Mouse (Mus musculus): ENCODE results near the gene Wdr86. TPM values are rescaled to one million over a fixed set of nuclear protein-coding genes. Genes with fewer than 3 reads are reported as not detected.

Gene Wdr86
- polyA plus RNA-seq, 1 experiment from 2014 or later, result 3.0 TPM

Other genes with a start within 250 kb of the Wdr86 start
- 0.90 and 0.97 TPM in 2 replicates for gene Gbx1, start 203.5 kb downstream of the Wdr86 start, polyA plus RNA-seq (2015; fragmentation: Nextera tagmentation; extraction: Ambion mirVana)
- 0.06 and 0.15 TPM in 2 replicates for gene Asb10, start 189.7 kb downstream of the Wdr86 start, polyA plus RNA-seq (2015; fragmentation: Nextera tagmentation; extraction: Ambion mirVana)
- gene 4931409K22Rik, start 173.9 kb downstream of the Wdr86 start, polyA plus RNA-seq (2015; fragmentation: Nextera tagmentation; extraction: Ambion mirVana), result 0.62 TPM in 2 replicates
- gene Abcf2, start 153.3 kb downstream of the Wdr86 start, polyA plus RNA-seq (2015; fragmentation: Nextera tagmentation; extraction: Ambion mirVana), result 117 and 124 TPM in 2 replicates
- 15.0 and 17.2 TPM in 2 replicates for gene Chpf2, start 144.0 kb downstream of the Wdr86 start, polyA plus RNA-seq (2015; fragmentation: Nextera tagmentation; extraction: Ambion mirVana)
- 111 and 114 TPM in 2 replicates for gene Smarcd3, start 106.3 kb downstream of the Wdr86 start, polyA plus RNA-seq (2015; fragmentation: Nextera tagmentation; extraction: Ambion mirVana)
- 40.5 and 40.9 TPM in 2 replicates for gene Nub1, start 45.2 kb downstream of the Wdr86 start, polyA plus RNA-seq (2015; fragmentation: Nextera tagmentation; extraction: Ambion mirVana)
- not detected in 2 replicates for gene Crygn, start 27.3 kb upstream of the Wdr86 start, polyA plus RNA-seq (2015; fragmentation: Nextera tagmentation; extraction: Ambion mirVana)
- gene Rheb, start 111.9 kb upstream of the Wdr86 start, polyA plus RNA-seq (2015; fragmentation: Nextera tagmentation; extraction: Ambion mirVana), result 232 and 237 TPM in 2 replicates

Measured in forebrain, embryonic 13.5 days (tissue).